24 mouse cellular contexts compared by ENCODE assay signal in genomic region chr2:28256029-28256428, GRCm38 (mm10).
DNase-seq lines count a peak whose midpoint lies in the region; ATAC-seq and TF ChIP-seq lines count a peak whose summit lies in the region.
"Had no signal": no experiment of that assay in that cellular context is flagged by ENCODE, and none has a peak within 500 bp of the region (broad histone marks: within the 10 kb centered on the region; RNA-seq: fewer than 3 reads in every experiment).

No protein-coding gene starts in this region.

- no peak for TF ChIP-seq POLR2A in cortical plate, adult 2 months (IDR thresholded peaks at IDR 0.05; ENCODE audit: extremely low read depth, insufficient read depth, low read length)

- 92% methylated on average over 7 of the region's 7 CpGs for WGBS in midbrain, embryonic 11.5 days
- WGBS in midbrain, embryonic 14.5 days: 93% methylated on average over 7 of the region's 7 CpGs
- WGBS in liver, embryonic 11.5 days: 84% methylated on average over 7 of the region's 7 CpGs

- no peaks in the 10 kb centered on the region for H3K27me3 ChIP-seq in midbrain, embryonic 11.5 days (ENCODE audit: control insufficient read depth, insufficient read depth, low read length)
- no peaks in the 10 kb centered on the region for H3K27me3 ChIP-seq in midbrain, embryonic 14.5 days (ENCODE audit: control insufficient read depth, insufficient read depth, low read length)
- no peaks in the 10 kb centered on the region for H3K27me3 ChIP-seq in liver, embryonic 11.5 days (replicated peaks; ENCODE audit: control insufficient read depth, insufficient read depth, low read length)
- H3K27me3 ChIP-seq: embryonic facial prominence, embryonic 13.5 days; embryonic facial prominence, embryonic 15.5 days had no signal

- peak overlapping the region; percentile 83 for H3K27ac ChIP-seq in left cerebral cortex, adult 2 months
- H3K27ac ChIP-seq in midbrain, embryonic 11.5 days (ENCODE audit: low read depth, low read length): no peak overlapping the region
- H3K27ac ChIP-seq in midbrain, embryonic 14.5 days (replicated peaks; ENCODE audit: low read depth, low read length): no peak overlapping the region
- H3K27ac ChIP-seq in cortical plate, adult 2 months (ENCODE audit: insufficient read depth, low read length): peak overlapping the region; percentile 1; the same call in 1 of the 2 replicates
- no peak overlapping the region for H3K27ac ChIP-seq in liver, embryonic 11.5 days (ENCODE audit: low read depth, low read length)
- H3K27ac ChIP-seq: embryonic facial prominence, embryonic 13.5 days; embryonic facial prominence, embryonic 15.5 days; forebrain, embryonic 10.5 days; forebrain, embryonic 12.5 days had no signal

- no peak for ATAC-seq in midbrain, embryonic 11.5 days (ENCODE audit: low FRiP score)
- no peak for ATAC-seq in midbrain, embryonic 14.5 days (ENCODE audit: low FRiP score, low TSS enrichment)
- no peak for ATAC-seq in inflammation-experienced regulatory T-cells, adult 6 months
- ATAC-seq in liver, embryonic 11.5 days (replicated peaks; ENCODE audit: low FRiP score): no peak
- ATAC-seq: forebrain, embryonic 14.5 days; forebrain, embryonic 16.5 days had no signal

- TF ChIP-seq CTCF in left cerebral cortex, adult 2 months (IDR thresholded peaks at IDR 0.05): no peak
- TF ChIP-seq CTCF in cortical plate, adult 2 months (IDR thresholded peaks at IDR 0.05; ENCODE audit: extremely low read depth, insufficient read depth, low read length): no peak

- DNase-seq in left cerebral cortex, adult 2 months (ENCODE audit: extremely low spot score in 1 of 2, low spot score in 2 of 2): no peak
- no peak for DNase-seq in left cerebral cortex, adult 11 months (ENCODE audit: low spot score)
- DNase-seq in midbrain, embryonic 11.5 days (ENCODE audit: low spot score, missing footprints): peak; percentile 21
- no peak for DNase-seq in midbrain, embryonic 14.5 days
- DNase-seq in brain, adult 2 months (ENCODE audit: low read depth, low spot score): peak; percentile 79
- no peak for DNase-seq in liver, embryonic 11.5 days (ENCODE audit: low spot score)
- DNase-seq: adrenal gland, adult 2 months; adrenal gland, postnatal 10 days; adrenal gland, postnatal 25 days; cerebellum, adult 11-12 months; cerebellum, adult 2 months; cerebellum, adult 9-10 months; cerebellum, postnatal 10 days; cerebellum, postnatal 25 days; embryo, embryonic 11 days had no signal

- H3K4me1 ChIP-seq in midbrain, embryonic 11.5 days (ENCODE audit: control insufficient read depth, insufficient read depth, low read length): 0 out of 2 replicates have a peak, but pooled peaks cover 2% of the 10 kb centered on the region
- peaks cover 8% of the 10 kb centered on the region for H3K4me1 ChIP-seq in midbrain, embryonic 14.5 days (ENCODE audit: control insufficient read depth, insufficient read depth, low read length)
- peaks cover 4% of the 10 kb centered on the region for H3K4me1 ChIP-seq in cortical plate, adult 2 months (ENCODE audit: control insufficient read depth, insufficient read depth, low read length)
- H3K4me1 ChIP-seq in liver, embryonic 11.5 days (replicated peaks; ENCODE audit: control insufficient read depth, insufficient read depth, low read length): no peaks in the 10 kb centered on the region

- H3K36me3 ChIP-seq in midbrain, embryonic 11.5 days (ENCODE audit: control insufficient read depth, insufficient read depth, low read length): no peaks in the 10 kb centered on the region
- H3K36me3 ChIP-seq in midbrain, embryonic 14.5 days (ENCODE audit: control insufficient read depth, insufficient read depth, low read length): no peaks in the 10 kb centered on the region
- H3K36me3 ChIP-seq in liver, embryonic 11.5 days (ENCODE audit: control insufficient read depth, insufficient read depth, low read length): no peaks in the 10 kb centered on the region
- H3K36me3 ChIP-seq: embryonic facial prominence, embryonic 13.5 days; embryonic facial prominence, embryonic 15.5 days; forebrain, embryonic 10.5 days; forebrain, embryonic 12.5 days had no signal

- no peak overlapping the region for H3K4me3 ChIP-seq in left cerebral cortex, adult 2 months
- H3K4me3 ChIP-seq in midbrain, embryonic 11.5 days (ENCODE audit: low read depth, low read length): no peak overlapping the region
- H3K4me3 ChIP-seq in midbrain, embryonic 14.5 days (replicated peaks; ENCODE audit: low read depth, low read length): no peak overlapping the region
- H3K4me3 ChIP-seq in cortical plate, adult 2 months (ENCODE audit: insufficient read depth, low read length): no peak overlapping the region
- H3K4me3 ChIP-seq in liver, embryonic 11.5 days (ENCODE audit: low read depth, low read length): no peak overlapping the region
- H3K4me3 ChIP-seq: embryonic facial prominence, embryonic 13.5 days; embryonic facial prominence, embryonic 15.5 days; erythroblast, embryonic 14.5 days; forebrain, embryonic 10.5 days; forebrain, embryonic 12.5 days had no signal

- intact Hi-C loops in left cerebral cortex, adult 2 months (cut with DNase I): loop anchor here (5.0 kb wide), 1 partner anchor 46 kb away; no protein-coding TSS in a partner anchor

- no peak overlapping the region for H3K9ac ChIP-seq in midbrain, embryonic 11.5 days (ENCODE audit: low read length)
- H3K9ac ChIP-seq in midbrain, embryonic 14.5 days (replicated peaks; ENCODE audit: low read length): no peak overlapping the region
- H3K9ac ChIP-seq in liver, embryonic 11.5 days (ENCODE audit: low read depth, low read length): no peak overlapping the region
- H3K9ac ChIP-seq: embryonic facial prominence, embryonic 13.5 days; embryonic facial prominence, embryonic 15.5 days; forebrain, embryonic 12.5 days had no signal

- no peak overlapping the region for H3K4me2 ChIP-seq in midbrain, embryonic 11.5 days
- H3K4me2 ChIP-seq in midbrain, embryonic 14.5 days (ENCODE audit: low read length): no peak overlapping the region
- H3K4me2 ChIP-seq in liver, embryonic 11.5 days: no peak overlapping the region
- H3K4me2 ChIP-seq: embryonic facial prominence, embryonic 13.5 days; embryonic facial prominence, embryonic 15.5 days; forebrain, embryonic 12.5 days had no signal

- H3K9me3 ChIP-seq in midbrain, embryonic 11.5 days (ENCODE audit: control insufficient read depth, low read length): no peaks in the 10 kb centered on the region
- no peaks in the 10 kb centered on the region for H3K9me3 ChIP-seq in midbrain, embryonic 14.5 days (ENCODE audit: control insufficient read depth, low read length)
- H3K9me3 ChIP-seq in liver, embryonic 11.5 days (ENCODE audit: control insufficient read depth, low read length): no peaks in the 10 kb centered on the region
- H3K9me3 ChIP-seq: embryonic facial prominence, embryonic 13.5 days; embryonic facial prominence, embryonic 15.5 days; forebrain, embryonic 10.5 days; forebrain, embryonic 12.5 days had no signal

Comparison
In these comparisons a context has a peak if more than half of its experiments do, and no peak if none do; other contexts are left out.
1. DNase-seq: peak in midbrain, embryonic 11.5 days (single experiment) and brain, adult 2 months (single experiment); none in left cerebral cortex, adult 2 months (0 of 2), left cerebral cortex, adult 11 months (single experiment), midbrain, embryonic 14.5 days (single experiment) and liver, embryonic 11.5 days (single experiment).
2. H3K27ac ChIP-seq: peak in left cerebral cortex, adult 2 months (single experiment) and cortical plate, adult 2 months (single experiment); none in midbrain, embryonic 11.5 days (single experiment), midbrain, embryonic 14.5 days (single experiment) and liver, embryonic 11.5 days (single experiment).